Mouse (Mus musculus) fat pad, adult 2 months (tissue): ENCODE results near the gene Alcam.

Experiments used
- DNase-seq: peaks from one replicate; pipeline ENCODE4 v3.0.0-alpha.2; 2011; ENCODE audit warnings: low read depth, low spot score; ENCODE audit errors: extremely low read depth

Gene Alcam

GRCm38 (mm10) chr16:52378811-52379597 lies 74.9 kb downstream of the Alcam start:
- peak; percentile 66 for DNase-seq

- DNase-seq: no peak
These were observed 77.0 kb downstream of the Alcam start for GRCm38 (mm10) chr16:52376827-52377226.

DNA sequence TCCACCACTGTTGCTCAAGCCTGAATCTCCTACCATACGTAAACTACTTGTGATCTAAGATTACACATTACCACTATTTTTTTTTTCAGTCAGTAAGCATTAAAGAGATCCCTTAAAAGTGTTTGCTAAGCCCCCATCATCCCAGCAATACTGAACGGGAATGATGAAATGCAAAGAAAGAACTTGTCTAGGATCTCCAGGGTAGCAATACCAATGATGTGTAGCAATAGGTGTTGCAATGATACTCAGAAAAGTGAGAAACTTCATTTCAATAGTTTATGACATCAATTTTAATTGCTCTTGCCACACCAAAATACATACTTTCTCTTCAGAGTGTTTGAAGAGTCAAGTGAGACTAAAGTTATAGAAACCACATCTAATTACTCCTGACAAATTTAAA lies 81.9 kb downstream of the Alcam start:
- peak; percentile 90 for DNase-seq

- DNase-seq: peak; percentile 84
These were observed 85.4 kb downstream of the Alcam start for GRCm38 (mm10) chr16:52368521-52368920.

DNA sequence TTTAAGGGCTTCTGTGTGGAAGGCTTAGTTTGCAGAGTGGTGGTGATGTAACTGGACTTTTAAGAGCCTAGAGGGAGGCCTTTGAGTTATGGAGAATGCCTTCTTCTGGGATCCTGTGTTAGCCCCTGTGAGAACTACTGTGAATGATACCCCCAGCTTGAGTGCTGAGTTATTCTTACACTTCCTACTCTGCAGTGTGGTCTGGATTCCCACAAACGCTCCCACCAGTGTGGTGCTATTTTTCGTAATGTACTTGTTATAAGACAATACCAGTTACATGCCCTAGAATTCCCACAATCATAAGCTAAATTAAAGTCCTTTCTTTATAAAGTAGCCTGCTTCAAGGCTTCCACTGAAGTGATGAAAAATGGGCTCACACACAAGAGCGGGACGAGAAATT lies 87.0 kb downstream of the Alcam start:
- DNase-seq: no peak

- DNase-seq: no peak
These were observed 89.8 kb downstream of the Alcam start for GRCm38 (mm10) chr16:52363944-52364511.

DNA sequence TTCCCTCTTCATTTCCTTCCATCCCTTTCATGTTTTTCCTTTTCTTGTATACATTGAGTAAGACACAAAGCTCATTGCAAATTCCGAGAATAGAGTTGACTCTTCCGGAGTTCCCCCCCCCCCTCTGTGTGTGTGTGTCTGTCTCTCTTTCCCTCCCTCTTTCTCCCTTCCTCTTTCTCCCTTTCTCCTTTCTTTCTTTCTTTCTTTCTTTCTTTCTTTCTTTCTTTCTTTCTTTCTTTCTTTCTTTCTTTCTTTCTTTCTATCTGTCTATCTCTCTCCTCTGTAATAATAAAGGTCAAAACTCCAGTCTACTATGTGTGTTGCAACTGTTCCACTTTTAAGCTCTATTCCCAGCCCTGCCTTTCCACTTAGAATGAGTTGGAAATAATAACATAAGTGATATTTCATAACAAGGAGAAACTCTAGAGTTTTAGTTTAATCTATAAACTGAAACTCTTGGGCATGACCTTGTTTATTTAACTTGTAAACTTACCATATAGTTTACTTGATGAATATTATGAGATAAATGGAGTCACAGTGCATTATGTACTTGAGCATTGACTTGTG lies 110.3 kb downstream of the Alcam start:
- DNase-seq: no peak

- DNase-seq: no peak
These were observed 111.0 kb downstream of the Alcam start for GRCm38 (mm10) chr16:52342694-52343466.

GRCm38 (mm10) chr16:52334084-52334483 lies 119.8 kb downstream of the Alcam start:
- peak; percentile 26 for DNase-seq

- DNase-seq: peak; percentile 74
These were observed 120.2 kb downstream of the Alcam start for GRCm38 (mm10) chr16:52333631-52334030.

- DNase-seq: peak; percentile 98
These were observed 122.5 kb downstream of the Alcam start for GRCm38 (mm10) chr16:52331341-52331830.

DNA sequence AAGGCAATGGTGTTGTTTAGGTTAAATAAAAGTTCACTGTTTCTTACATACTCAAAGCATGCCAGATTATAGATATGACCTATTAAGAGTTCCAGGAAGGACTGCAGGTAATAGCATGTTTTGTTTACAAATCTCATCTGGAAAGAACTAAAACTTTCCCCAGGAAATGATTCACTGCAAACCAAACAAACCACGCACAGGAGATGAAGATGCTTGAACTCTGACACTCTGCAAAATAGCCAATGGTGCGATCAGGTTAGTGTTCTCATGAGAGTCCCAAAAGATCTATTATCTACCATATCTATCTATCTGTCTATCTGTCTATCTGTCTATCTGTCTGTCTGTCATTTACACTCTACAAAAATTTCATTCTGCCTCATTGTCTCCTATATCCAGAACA lies 124.5 kb downstream of the Alcam start:
- DNase-seq: no peak

- no peak for DNase-seq
These were observed 134.6 kb downstream of the Alcam start for GRCm38 (mm10) chr16:52319229-52319628.

- DNase-seq: no peak
These were observed 142.8 kb downstream of the Alcam start for GRCm38 (mm10) chr16:52311073-52311472.

DNA sequence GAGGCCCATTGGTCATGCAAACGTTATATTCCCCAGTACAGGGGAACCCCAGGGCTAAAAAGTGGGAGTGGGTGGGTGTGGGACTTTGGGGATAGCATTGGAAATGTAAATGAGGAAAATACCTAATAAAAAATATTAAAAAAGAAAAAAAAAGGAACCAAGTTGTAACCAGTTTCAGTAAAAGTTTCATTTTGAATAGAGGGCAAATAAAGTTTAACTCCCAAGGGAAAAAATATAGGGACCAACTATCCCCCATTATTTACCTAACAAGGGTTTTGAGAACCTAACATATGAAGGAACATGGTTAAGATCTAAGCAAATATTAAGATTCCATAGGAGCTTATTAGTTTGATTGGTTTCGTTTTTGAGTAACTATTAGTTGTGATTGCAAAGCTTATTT lies 146.9 kb downstream of the Alcam start:
- no peak for DNase-seq

DNA sequence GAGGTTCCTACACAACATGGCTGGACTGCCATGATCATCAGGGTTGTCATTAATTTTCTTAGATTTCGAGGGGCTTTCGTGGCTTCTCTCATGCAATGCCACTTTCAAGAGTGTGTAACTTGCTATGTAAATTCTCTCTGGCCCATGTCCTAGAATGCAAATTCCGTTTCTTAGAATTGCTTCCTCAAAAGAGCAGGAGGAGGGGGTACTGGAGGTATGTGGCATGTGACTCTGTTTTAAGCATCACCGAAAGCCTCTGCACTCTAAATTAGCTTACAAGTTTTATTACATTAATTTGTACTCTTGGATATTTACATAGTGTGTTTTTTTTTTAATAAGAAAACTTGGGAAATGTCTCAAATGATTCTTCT lies 150.4 kb downstream of the Alcam start:
- DNase-seq: no peak

DNA sequence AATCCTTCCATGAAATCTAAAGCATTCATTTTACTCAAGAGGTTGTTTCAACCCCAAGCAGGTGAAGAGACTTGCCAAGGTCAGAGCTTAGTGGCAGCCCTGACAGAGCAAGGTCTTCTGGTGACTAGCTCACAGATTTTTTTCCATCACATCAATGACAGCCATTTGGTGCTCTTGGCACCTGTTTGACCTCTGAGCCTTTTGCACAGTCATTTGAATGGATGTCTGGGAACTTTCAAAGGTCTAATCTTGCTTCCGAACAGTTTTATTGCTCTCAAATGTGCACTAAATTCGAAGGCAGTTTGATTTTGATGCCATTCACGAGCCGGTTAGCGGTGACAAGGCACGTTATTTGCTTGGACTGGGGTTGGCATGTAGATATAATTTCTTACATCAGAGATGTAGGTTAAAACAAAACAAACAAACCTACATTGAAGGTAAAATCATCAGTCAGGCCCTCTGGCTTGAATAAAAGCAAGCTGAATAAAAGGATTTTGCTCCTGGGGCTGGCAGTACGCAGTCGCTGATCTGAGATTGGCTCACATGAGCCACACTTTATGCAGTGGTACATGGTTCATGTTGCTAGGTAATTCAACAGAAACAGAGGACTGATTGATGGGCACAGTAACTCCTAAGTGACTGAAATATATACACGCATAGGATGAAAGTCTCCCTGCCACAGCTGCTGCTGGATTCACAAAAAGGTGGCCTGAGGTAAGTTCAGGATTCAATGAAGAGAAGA lies 150.9 kb downstream of the Alcam start:
- no peak for DNase-seq

DNA sequence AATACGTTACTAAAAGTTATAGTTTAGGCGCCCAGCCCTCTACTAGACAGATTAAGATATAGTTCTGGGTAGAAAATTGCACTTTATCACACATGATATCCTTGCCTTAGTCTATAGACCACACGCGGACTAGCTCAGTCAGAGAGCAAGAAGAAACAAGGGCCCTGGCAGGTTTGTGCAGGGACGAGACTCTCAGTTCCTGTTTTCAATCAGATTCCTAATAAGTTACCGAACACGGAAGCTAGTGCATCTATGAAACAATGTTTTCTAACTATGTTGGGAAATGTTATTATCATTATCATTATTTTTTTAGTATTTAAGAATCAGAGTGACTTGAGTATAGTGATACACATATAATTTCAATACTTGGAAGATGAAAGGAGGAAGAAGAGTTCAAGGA lies 152.1 kb downstream of the Alcam start:
- no peak for DNase-seq

DNA sequence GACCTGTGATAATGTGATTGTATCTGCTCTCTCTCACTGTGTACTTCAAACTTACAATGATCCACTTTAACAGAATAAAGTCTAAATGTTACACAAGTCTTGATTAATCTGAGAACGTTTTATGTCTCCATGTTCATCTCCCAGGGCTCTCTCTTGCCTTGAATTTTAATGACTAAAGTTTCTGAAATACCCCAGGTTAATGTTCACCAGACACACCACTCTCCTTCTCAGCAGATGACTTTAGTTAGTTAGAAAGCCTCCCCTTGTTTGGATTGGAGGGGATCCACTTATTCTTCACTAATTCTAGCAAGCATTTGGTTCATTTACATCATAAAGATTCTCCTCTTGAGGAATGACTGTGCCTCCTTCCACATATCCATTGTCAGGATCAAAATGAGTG lies 157.5 kb downstream of the Alcam start:
- no peak for DNase-seq

- DNase-seq: no peak
These were observed 158.3 kb downstream of the Alcam start for GRCm38 (mm10) chr16:52295535-52295934.
